Mouse (Mus musculus): ENCODE measurements at regions not wholly inside any gene's neighbourhood (a gene's known extent, or its start where the extent isn't known, plus 50 kb on each side); places are given as distances from the start of the nearest gene placed in this dataset.

DNA sequence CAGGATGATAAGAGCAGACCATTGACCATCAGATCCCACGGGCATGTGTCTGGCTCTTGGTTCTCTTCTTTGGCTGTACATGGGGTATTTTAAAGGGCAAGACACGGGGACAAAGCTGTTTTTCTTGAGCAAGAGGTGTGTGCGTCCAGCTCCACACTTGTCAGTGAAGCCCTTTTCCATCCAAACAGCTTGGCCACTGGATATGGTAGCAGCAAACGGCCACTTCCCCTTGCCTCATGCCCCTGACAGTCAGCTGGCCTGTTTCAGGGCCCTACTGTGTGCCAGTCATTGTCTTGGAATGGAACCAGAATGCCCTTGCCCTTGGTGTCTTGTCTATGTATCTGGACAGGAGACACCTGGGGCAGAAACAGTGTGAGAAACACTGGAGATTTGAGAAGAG is 224.7 kb downstream of the Zfp36l1 start:
- no peak for ATAC-seq (ENCODE audit: insufficient read depth)
- H3K4me2 ChIP-seq = no peak overlapping the region
- no peak overlapping the region for H3K4me3 ChIP-seq (replicated peaks)
- WGBS (ENCODE audit: insufficient replicate concordance) = 43% methylated on average over 4 of the region's 4 CpGs
- H3K9me3 ChIP-seq (replicated peaks) = no peaks in the 10 kb centered on the region
- H3K27me3 ChIP-seq = no peaks in the 10 kb centered on the region; the same call in 1 of the 2 replicates
- H3K9ac ChIP-seq = no peak overlapping the region
- no peak overlapping the region for H3K27ac ChIP-seq (replicated peaks)
- no peaks in the 10 kb centered on the region for H3K4me1 ChIP-seq (replicated peaks)
- no peaks in the 10 kb centered on the region for H3K36me3 ChIP-seq (replicated peaks)

DNA sequence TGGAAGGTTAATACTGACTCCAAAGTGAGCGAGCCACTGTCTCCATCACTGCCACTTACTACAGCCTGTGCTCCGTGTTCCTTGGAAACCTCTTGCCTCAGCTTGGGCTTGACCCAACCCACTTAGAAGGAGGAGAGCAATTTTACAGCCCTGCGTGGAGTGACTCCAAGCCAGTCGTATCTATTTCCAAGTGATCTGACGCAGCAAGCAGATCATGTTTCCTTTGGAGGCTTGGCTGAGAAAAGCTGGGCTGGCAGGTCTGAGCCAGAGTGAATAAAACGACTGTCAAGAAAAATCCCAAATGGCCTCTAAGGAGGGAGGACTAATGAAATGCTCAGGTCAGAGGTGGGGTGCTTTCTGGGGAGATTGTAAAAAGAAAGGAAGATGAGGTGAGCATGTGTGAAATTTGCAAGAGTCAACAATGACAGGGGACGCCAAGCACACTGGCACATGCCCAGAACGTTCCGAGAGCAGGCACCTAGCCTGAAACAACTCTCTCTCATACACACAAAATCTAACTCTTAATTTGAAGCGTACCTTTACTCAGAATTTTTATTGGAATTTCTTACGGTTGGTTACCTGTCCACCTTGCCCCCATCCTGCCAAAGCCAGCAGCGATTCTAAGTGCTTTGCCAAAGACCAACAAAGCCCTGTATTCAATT is 225.5 kb downstream of the Zfp36l1 start:
- Histone ChIP-seq H3K4me3 (replicated peaks) (no peak overlapping the region), H3K9me3 (replicated peaks) (no peaks in the 10 kb centered on the region), H3K4me2 (no peak overlapping the region), H3K9ac (no peak overlapping the region), H3K36me3 (replicated peaks) (no peaks in the 10 kb centered on the region), H3K4me1 (replicated peaks) (no peaks in the 10 kb centered on the region), H3K27me3 (no peaks in the 10 kb centered on the region; the same call in 1 of the 2 replicates), H3K27ac (replicated peaks) (no peak overlapping the region)
- no peak for ATAC-seq (ENCODE audit: insufficient read depth)
- WGBS (ENCODE audit: insufficient replicate concordance) = 62% methylated on average over 12 of the region's 12 CpGs

DNA sequence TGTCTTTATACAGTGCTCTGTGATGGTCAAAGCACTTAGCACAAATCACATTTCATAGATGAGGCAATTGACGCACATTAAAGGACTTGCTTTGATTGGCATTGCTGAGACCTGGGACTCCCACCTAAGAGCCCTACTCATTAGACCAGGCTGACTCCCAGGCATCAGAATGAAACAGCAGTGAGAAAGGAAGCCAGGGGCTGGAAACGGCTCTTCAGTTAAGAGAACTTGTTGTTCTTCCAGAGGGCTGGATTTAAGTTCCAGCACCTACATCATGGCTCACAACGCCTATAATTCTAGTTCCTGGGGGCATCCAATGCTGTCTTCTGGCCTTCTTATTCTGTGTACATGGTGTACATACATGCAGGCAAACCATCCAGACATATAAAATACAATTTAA is 226.3 kb downstream of the Zfp36l1 start:
- H3K9ac ChIP-seq = no peak overlapping the region
- H3K27ac ChIP-seq (replicated peaks) = no peak overlapping the region
- H3K36me3 ChIP-seq (replicated peaks) = no peaks in the 10 kb centered on the region
- H3K4me3 ChIP-seq (replicated peaks) = no peak overlapping the region
- 69% methylated on average over 3 of the region's 3 CpGs for WGBS (ENCODE audit: insufficient replicate concordance)
- ATAC-seq (ENCODE audit: insufficient read depth) = no peak
- no peak overlapping the region for H3K4me2 ChIP-seq
- no peaks in the 10 kb centered on the region; the same call in 1 of the 2 replicates for H3K27me3 ChIP-seq
- no peaks in the 10 kb centered on the region for H3K9me3 ChIP-seq (replicated peaks)
- no peaks in the 10 kb centered on the region for H3K4me1 ChIP-seq (replicated peaks)

DNA sequence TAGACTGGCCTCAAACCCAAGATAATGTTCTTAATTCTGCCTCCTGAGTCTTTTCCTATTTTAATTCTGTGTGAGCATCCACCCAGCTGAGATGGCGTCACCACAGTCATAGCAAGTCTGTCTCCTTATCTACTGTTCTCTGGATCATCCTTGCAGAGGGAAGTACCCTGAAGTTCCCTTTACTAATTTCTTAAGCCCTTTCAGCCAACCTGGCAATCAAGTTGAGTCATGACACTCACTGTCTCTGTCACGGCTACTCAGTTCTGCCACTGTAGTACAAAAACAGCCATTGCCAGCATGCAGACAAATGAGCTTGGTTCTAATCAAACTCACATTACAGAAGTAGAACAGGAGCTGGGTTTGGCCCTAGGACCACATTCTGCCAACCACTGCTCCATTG is 227.5 kb downstream of the Zfp36l1 start:
- H3K9ac ChIP-seq = no peak overlapping the region
- H3K4me2 ChIP-seq = no peak overlapping the region
- no peak for ATAC-seq (ENCODE audit: insufficient read depth)
- H3K27ac ChIP-seq (replicated peaks) = no peak overlapping the region
- no peaks in the 10 kb centered on the region for H3K27me3 ChIP-seq
- no peaks in the 10 kb centered on the region for H3K36me3 ChIP-seq (replicated peaks)
- H3K9me3 ChIP-seq (replicated peaks) = no peaks in the 10 kb centered on the region
- WGBS (ENCODE audit: insufficient replicate concordance) = 41% methylated on average over 2 of the region's 2 CpGs
- no peaks in the 10 kb centered on the region for H3K4me1 ChIP-seq (replicated peaks)
- no peak overlapping the region for H3K4me3 ChIP-seq (replicated peaks)

DNA sequence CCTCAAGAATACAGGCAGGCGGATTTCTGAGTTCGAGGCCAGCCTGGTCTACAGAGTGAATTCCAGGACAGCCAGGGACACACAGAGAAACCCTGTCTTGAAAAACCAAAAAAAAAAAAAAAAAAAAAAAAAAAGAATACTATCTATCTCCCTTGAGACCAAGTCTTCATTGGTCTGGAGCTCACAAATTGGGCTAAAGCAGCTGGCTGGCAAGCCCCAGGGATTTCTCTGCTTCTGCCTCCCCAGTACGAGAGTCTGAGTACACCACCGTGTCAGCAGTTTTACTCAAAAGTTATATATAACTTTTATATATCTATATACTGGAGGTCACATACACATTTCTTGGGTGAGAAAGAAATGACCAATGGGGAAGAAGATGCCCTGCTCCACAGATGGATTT is 229.2 kb downstream of the Zfp36l1 start:
- H3K4me3 ChIP-seq (replicated peaks) = no peak overlapping the region
- no peaks in the 10 kb centered on the region for H3K27me3 ChIP-seq
- no peak overlapping the region for H3K27ac ChIP-seq (replicated peaks)
- no peaks in the 10 kb centered on the region for H3K36me3 ChIP-seq (replicated peaks)
- WGBS (ENCODE audit: insufficient replicate concordance) = 67% methylated on average over 4 of the region's 4 CpGs
- H3K4me1 ChIP-seq (replicated peaks) = no peaks in the 10 kb centered on the region
- H3K4me2 ChIP-seq = no peak overlapping the region
- no peak overlapping the region for H3K9ac ChIP-seq
- H3K9me3 ChIP-seq (replicated peaks) = no peaks in the 10 kb centered on the region
- ATAC-seq (ENCODE audit: insufficient read depth) = no peak

DNA sequence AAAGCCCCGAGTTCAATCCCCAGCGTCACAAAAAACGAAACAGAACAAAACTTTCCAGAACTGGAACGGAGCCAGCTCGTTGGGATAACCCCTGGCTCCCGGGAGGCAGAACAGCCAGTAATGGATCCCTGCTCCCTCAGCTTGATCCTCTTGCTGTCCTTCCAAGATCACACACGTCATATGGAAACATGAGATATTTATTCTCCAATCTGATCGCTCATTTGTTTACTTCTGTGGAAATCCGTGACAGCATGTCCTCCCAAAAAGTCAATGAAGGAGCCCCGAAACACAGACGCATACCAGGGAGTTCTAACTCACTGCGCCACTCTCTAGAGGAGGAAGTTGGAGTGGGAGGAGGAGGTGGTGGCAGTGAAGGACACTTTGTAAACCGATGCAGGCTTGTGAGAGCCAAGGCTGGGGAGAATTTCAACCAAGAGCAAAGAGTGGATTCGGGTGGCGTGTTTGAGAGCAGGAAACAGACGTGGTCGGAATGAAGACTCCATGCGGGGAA is 232.0 kb downstream of the Zfp36l1 start:
- ATAC-seq (ENCODE audit: insufficient read depth) = no peak
- no peak overlapping the region for H3K9ac ChIP-seq
- H3K4me3 ChIP-seq (replicated peaks) = no peak overlapping the region
- no peaks in the 10 kb centered on the region for H3K36me3 ChIP-seq (replicated peaks)
- no peaks in the 10 kb centered on the region for H3K27me3 ChIP-seq
- H3K4me2 ChIP-seq = no peak overlapping the region
- H3K9me3 ChIP-seq (replicated peaks) = no peaks in the 10 kb centered on the region
- 35% methylated on average over 18 of the region's 18 CpGs for WGBS (ENCODE audit: insufficient replicate concordance)
- H3K27ac ChIP-seq (replicated peaks) = no peak overlapping the region
- no peaks in the 10 kb centered on the region for H3K4me1 ChIP-seq (replicated peaks)

DNA sequence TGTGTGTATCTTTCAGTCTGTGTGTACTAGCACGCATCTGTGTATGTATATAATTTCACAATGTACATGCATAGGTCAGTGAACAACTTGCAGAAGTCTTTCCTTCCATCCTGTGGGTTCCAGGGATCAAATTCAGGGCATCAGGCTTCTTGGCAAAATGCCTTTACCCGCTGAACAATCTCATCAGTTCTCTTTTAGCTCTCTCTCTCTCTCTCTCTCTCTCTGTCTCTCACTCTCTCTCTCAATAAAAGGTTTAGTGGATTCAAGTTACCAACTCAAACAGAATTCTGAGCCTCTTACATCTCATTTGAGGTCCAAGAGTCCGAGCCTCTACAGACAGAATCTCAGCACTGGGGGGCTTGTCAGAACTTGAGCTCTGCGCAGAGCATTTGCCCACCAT is 232.5 kb downstream of the Zfp36l1 start:
- no peak overlapping the region for H3K4me3 ChIP-seq (replicated peaks)
- ATAC-seq (ENCODE audit: insufficient read depth) = no peak
- H3K4me1 ChIP-seq (replicated peaks) = no peaks in the 10 kb centered on the region
- H3K9me3 ChIP-seq (replicated peaks) = no peaks in the 10 kb centered on the region
- no peak overlapping the region for H3K9ac ChIP-seq
- no peak overlapping the region for H3K4me2 ChIP-seq
- WGBS (ENCODE audit: insufficient replicate concordance) = 70% methylated on average over 4 of the region's 4 CpGs
- H3K36me3 ChIP-seq (replicated peaks) = no peaks in the 10 kb centered on the region
- H3K27ac ChIP-seq (replicated peaks) = no peak overlapping the region
- H3K27me3 ChIP-seq = no peaks in the 10 kb centered on the region

DNA sequence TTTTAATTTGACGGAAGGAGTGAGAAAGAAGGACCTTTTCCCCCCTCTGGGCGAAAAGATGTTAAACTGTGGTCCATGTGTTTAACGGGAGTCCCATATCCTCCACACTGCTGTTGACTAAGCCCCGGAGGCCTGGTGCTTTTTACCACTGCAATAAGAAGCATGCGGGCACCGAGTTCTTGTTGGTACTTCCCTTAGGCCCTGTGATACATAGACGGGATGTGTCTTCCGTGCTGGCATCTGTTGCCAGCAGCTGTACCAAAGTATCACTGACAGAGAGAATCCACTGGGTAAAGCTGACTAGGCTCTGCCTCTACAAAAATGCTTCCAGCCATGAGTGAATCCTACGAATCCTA is 232.9 kb downstream of the Zfp36l1 start:
- Histone ChIP-seq H3K27ac (replicated peaks) (no peak overlapping the region), H3K4me1 (replicated peaks) (no peaks in the 10 kb centered on the region), H3K9me3 (replicated peaks) (no peaks in the 10 kb centered on the region), H3K4me2 (no peak overlapping the region), H3K9ac (no peak overlapping the region), H3K4me3 (replicated peaks) (no peak overlapping the region), H3K36me3 (replicated peaks) (no peaks in the 10 kb centered on the region), H3K27me3 (no peaks in the 10 kb centered on the region)
- WGBS (ENCODE audit: insufficient replicate concordance) = 67% methylated on average over 9 of the region's 9 CpGs
- ATAC-seq (ENCODE audit: insufficient read depth) = no peak

DNA sequence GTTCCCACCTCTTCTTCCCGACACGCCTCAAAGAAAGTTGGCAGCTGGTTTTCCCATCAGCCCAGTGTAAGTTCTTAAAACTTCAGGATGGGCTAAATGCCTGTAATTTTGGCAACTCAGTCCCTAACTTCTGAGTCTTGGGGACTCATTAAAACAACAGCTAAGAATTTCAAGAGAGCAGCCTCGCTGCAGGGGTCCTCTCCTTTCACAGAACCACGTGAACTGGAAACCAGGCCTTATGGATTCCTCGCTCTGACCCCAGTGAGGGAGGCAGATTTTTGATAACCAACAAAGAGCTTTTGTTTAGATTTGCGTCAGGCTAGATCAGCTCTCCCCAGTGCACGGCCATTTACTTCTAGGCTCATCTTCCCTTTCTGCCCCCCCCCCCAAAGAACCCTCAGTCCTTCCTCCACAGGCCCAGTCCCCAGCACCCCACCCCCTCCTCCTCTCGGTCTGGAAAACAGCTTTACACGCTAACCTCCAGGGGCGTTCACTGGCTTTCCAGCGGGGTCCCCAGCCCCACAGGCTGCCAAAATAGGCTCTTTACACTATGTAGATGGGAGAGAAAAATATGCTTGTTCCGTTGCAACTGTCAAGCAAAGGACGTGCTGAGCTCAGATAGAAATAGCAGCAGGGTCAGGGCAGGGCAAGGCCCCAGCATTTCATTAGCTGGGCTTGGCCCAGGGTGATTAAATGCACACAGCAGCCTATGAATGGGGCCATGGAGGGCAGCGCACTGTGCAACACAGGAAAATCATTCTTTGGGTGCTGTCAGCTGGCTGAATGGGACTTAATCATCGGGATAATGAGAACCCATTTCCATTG is 233.5 kb downstream of the Zfp36l1 start:
- Histone ChIP-seq H3K27me3 (no peaks in the 10 kb centered on the region), H3K36me3 (replicated peaks) (no peaks in the 10 kb centered on the region), H3K27ac (replicated peaks) (0 out of 2 replicates have a peak overlapping the region, but pooled peaks have one; percentile 29), H3K4me2 (no peak overlapping the region), H3K4me3 (replicated peaks) (no peak overlapping the region), H3K4me1 (replicated peaks) (no peaks in the 10 kb centered on the region), H3K9ac (no peak overlapping the region), H3K9me3 (replicated peaks) (no peaks in the 10 kb centered on the region)
- WGBS (ENCODE audit: insufficient replicate concordance) = 46% methylated on average over 15 of the region's 15 CpGs
- peak; percentile 51; the same call in 1 of the 2 replicates for ATAC-seq (ENCODE audit: insufficient read depth)

DNA sequence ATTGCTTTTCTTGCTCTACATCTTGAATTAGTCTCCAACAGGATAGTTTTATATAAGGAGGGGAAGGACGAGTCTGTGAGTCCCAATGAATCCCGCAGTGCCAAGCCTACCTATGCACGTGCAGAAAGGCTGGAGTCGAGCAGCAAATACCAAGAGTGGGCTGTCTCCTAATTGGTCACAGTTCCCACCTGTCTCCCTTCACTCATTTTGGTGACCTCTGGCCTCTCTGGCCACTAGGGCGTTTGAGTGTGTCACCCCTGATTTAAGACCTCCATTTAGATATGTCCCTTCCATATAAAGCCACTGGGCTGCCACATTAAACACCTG is 234.1 kb downstream of the Zfp36l1 start:
- ATAC-seq (ENCODE audit: insufficient read depth) = no peak
- 60% methylated on average over 5 of the region's 5 CpGs for WGBS (ENCODE audit: insufficient replicate concordance)
- no peak overlapping the region for H3K27ac ChIP-seq (replicated peaks)

DNA sequence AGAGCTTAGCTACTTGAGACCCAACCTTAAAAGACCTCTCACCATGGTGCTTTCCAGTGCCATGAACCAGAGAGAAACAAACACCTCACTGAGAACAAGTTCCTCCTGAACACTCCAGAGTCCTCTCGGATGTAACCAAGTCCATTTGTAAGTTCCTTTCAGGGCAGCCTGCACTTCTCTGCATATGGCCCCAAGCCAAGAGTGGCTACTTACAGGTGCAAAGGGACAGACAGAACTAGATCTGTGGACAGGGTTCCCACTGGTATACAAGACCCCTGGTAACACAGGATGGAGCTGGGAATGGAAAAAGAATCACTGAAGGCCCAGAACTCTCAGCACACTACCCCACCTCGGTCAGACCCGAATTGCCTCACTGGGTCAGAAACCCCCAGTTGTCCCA is 234.7 kb downstream of the Zfp36l1 start:
- H3K4me2 ChIP-seq = no peak overlapping the region
- WGBS (ENCODE audit: insufficient replicate concordance) = 85% methylated on average over 3 of the region's 3 CpGs
- no peak for ATAC-seq (ENCODE audit: insufficient read depth)

More for the DNA sequence above, 234.1 kb downstream of the Zfp36l1 start:
- H3K27me3 ChIP-seq = no peaks in the 10 kb centered on the region
- no peak overlapping the region for H3K4me3 ChIP-seq (replicated peaks)
- no peak overlapping the region for H3K9ac ChIP-seq
- H3K9me3 ChIP-seq (replicated peaks) = no peaks in the 10 kb centered on the region
- H3K4me1 ChIP-seq (replicated peaks) = no peaks in the 10 kb centered on the region
- no peak overlapping the region for H3K4me2 ChIP-seq
- H3K36me3 ChIP-seq (replicated peaks) = no peaks in the 10 kb centered on the region

More for the DNA sequence above, 234.7 kb downstream of the Zfp36l1 start:
- no peaks in the 10 kb centered on the region for H3K9me3 ChIP-seq (replicated peaks)
- H3K27me3 ChIP-seq = no peaks in the 10 kb centered on the region
- no peaks in the 10 kb centered on the region for H3K36me3 ChIP-seq (replicated peaks)
- H3K4me1 ChIP-seq (replicated peaks) = no peaks in the 10 kb centered on the region
- no peak overlapping the region for H3K9ac ChIP-seq
- H3K4me3 ChIP-seq (replicated peaks) = no peak overlapping the region
- H3K27ac ChIP-seq (replicated peaks) = no peak overlapping the region

All from liver, embryonic 15.5 days (tissue).